Mouse (Mus musculus): Measurements from ENCODE around the gene 1700018B08Rik.

Gene 1700018B08Rik

DNA sequence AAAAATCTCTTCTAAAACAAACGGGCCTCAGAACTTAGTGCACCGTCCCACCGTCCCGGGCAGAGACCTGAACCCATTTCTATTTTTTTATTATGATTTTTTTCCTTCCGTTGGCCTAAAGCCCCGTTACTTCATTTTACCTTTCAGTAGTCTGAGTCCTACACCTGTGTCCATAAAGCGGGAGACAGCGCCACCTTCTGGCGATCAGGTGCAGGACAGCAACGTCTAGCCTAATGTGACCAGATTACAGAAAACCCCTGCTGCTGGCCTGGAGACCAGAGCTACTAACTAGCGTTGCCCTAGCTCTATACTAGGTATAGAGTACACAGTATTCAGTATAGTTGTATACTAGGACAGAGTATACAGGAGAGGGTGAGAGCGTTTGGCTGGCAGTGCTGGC lies 30.7 kb downstream of the 1700018B08Rik start:
- DNase-seq (ENCODE audit: low spot score), result peak; percentile 38

GRCm38 (mm10) chr8:121511751-121512150 lies 32.4 kb downstream of the 1700018B08Rik start:
- DNase-seq (ENCODE audit: low spot score), result no peak

- DNase-seq (ENCODE audit: low spot score), result no peak
These were observed 46.5 kb downstream of the 1700018B08Rik start for GRCm38 (mm10) chr8:121497621-121498020.

DNA sequence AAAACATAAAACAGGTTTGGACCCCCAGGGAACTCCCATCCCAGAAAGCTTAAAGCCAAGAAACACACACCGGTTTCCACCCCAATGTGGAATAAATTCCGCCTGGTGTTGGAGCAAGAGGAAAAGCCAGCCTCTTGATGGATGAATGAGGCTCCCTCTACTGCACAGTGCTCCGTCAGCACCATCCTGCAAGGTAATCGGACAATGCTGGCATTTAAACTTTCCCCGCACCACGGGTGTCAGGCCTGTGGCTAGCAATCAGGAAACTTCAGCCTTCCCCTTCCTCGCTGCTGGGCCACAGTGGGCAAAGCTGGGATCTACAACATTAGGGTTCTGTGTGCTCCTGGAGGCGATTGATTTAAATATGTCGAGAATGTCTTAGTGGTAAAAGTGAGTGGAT lies 52.5 kb downstream of the 1700018B08Rik start:
- DNase-seq (ENCODE audit: low spot score), result no peak

DNA sequence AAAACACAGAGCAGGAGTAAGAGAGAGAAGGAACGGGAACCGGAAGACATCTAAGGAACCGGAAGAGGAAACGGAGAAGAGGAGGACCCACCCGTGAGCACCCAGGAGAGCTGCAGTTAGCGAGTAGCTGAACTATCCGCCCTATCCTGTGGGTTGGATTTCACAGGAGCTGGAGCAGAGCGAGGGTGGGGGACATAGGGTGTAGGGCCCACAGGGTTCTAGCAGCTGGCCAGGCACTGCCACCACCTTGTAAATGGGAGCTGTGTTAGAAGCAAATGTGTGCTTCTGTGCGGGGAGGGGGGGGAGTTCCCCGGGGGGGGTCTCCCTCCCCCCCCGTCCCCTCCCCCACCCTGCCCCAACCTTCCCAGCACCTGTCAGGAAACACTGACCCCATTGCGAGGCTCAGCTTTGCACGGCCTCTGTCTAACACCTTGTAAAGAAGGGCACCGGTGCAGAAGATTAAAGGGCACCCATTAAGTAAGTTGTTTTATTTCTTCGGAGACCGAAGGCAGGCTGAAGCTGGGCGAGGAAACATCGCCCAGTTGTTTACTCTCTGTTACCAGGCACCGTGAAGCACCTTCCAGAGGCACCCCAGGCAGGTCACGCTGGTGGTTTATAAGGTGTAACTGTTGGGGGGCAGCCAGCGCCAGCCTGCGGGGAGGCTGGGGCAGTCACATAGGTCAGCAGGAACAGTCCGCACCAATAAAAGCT lies 59.9 kb downstream of the 1700018B08Rik start:
- no peak for DNase-seq (ENCODE audit: low spot score)
